Mouse (Mus musculus) C2C12 (cell line): ENCODE measurements around the gene Serpine2. TPM values are rescaled to one million over a fixed set of nuclear protein-coding genes. Genes with fewer than 3 reads are reported as not detected.

Experiments
- H3K27me3 ChIP-seq: one replicate; pipeline ENCODE4 v1.6.1; 2011; ENCODE audit not compliant: control insufficient read depth, insufficient read depth, insufficient read length
- H3K36me3 ChIP-seq: one replicate; pipeline ENCODE4 v1.6.1; 2011; ENCODE audit not compliant: control insufficient read depth, insufficient read depth
- H3K4me3 ChIP-seq: one replicate; pipeline ENCODE4 v1.5.1; 2011; ENCODE audit warnings: mild to moderate bottlenecking, control low read depth; ENCODE audit not compliant: poor library complexity, insufficient read depth, severe bottlenecking
- H3K79me2 ChIP-seq: one replicate; pipeline ENCODE4 v1.6.1; 2011; ENCODE audit not compliant: control insufficient read depth, insufficient read depth
- H3K79me3 ChIP-seq: one replicate; pipeline ENCODE4 v1.6.1; 2011; ENCODE audit warnings: low read depth, control low read depth
- H3ac ChIP-seq: one replicate; pipeline ENCODE3; 2011; ENCODE audit warnings: low read depth; ENCODE audit not compliant: control insufficient read depth, insufficient read length
- CEBPB ChIP-seq: IDR thresholded peaks from one replicate; pipeline ENCODE4 v1.6.1; 2011; ENCODE audit warnings: low read depth, mild to moderate bottlenecking, control low read depth, moderate library complexity
- CTCF ChIP-seq: IDR thresholded peaks from one replicate; pipeline ENCODE4 v1.5.1; 2011; ENCODE audit not compliant: control insufficient read depth, insufficient read depth, insufficient read length
- FOSL1 ChIP-seq: IDR thresholded peaks from one replicate; pipeline ENCODE4 v1.8.0; 2011; ENCODE audit warnings: mild to moderate bottlenecking, low read length; ENCODE audit not compliant: poor library complexity, insufficient read depth, severe bottlenecking
- MAX ChIP-seq: IDR thresholded peaks from one replicate; pipeline ENCODE4 v1.6.1; 2011; ENCODE audit warnings: mild to moderate bottlenecking, control low read depth
- MYOD1 ChIP-seq: IDR thresholded peaks from one replicate; pipeline ENCODE4 v1.6.1; 2011; ENCODE audit warnings: low read depth; ENCODE audit not compliant: control insufficient read depth, insufficient read length
- MYOG ChIP-seq: IDR thresholded peaks from one replicate; pipeline ENCODE4 v1.6.1; 2011; ENCODE audit not compliant: control insufficient read depth, insufficient read length; ENCODE audit errors: extremely low read depth
- USF1 ChIP-seq: IDR thresholded peaks from one replicate; pipeline ENCODE4 v1.6.1; 2011; ENCODE audit warnings: low read depth, mild to moderate bottlenecking, control low read depth, moderate library complexity
- polyA plus RNA-seq: library from polyadenylated mRNA; unstranded; fragments of >200 nt; fragmentation: generic; extraction: Trizol; gene quantifications from one replicate; pipeline ENCODE4 v1.2.1, GENCODE M21; 2012; ENCODE audit warnings: missing spikeins

The Serpine2 gene
- polyA plus RNA-seq, 1 experiment, result 46.4 TPM

DNA sequence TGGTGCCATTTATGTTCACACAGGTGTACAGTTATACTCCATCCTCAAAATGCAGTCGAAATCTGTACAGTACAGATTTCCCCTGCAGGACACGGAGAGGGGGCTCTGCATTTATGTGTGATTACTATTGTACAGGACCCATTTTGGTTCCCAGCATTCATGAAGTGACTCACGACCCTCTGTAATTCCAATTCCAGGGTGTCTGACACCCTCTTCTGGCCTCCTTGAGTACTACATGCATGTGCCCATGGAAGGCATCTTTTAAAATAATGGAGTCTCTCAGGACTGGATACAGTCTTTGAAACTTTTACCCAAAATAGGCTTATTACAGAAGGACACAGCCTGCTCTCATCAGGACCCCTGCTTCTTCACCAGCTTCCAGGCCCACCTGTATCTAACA, 78.5 kb downstream of the Serpine2 start:
- H3K79me3 ChIP-seq, result peaks cover 5% of the 10 kb centered on the region
- H3ac ChIP-seq, result no peak overlapping the region
- H3K79me2 ChIP-seq, result peaks cover 9% of the 10 kb centered on the region
- TF ChIP-seq FOSL1, result no peak
- TF ChIP-seq MAX, result no peak
- no peak for TF ChIP-seq MYOD1
- TF ChIP-seq MYOG, result no peak
- no peak for TF ChIP-seq CEBPB
- H3K4me3 ChIP-seq, result no peak overlapping the region
- peaks cover 49% of the 10 kb centered on the region for H3K36me3 ChIP-seq
- no peaks in the 10 kb centered on the region for H3K27me3 ChIP-seq

DNA sequence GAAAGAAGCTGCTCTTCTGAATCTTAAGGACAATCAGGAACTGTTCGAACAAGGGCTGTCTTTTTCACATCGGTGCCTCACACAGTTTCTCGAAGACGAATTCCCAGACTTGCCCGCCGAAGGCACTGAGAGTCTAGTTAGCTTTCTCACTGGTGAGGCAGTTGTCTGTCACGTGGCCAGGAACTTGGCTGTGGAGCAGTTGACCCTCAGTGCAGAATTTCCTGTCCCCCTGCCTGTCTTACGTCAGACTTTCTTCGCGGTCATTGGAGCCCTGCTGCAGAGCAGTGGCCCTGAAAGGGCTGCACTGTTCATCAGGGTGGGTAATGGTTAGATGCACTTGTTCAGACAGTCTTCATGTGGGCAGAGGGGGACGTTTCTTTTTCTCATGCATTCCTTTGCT, 83.0 kb downstream of the Serpine2 start:
- no peaks in the 10 kb centered on the region for H3K27me3 ChIP-seq
- H3K4me3 ChIP-seq, result no peak overlapping the region
- peaks cover 47% of the 10 kb centered on the region for H3K36me3 ChIP-seq
- H3K79me3 ChIP-seq, result peaks cover 13% of the 10 kb centered on the region
- TF ChIP-seq MAX, result no peak
- no peak for TF ChIP-seq CTCF
- TF ChIP-seq CEBPB, result no peak
- TF ChIP-seq MYOG, result no peak
- TF ChIP-seq MYOD1, result no peak
- TF ChIP-seq USF1, result no peak
- TF ChIP-seq FOSL1, result no peak
- H3K79me2 ChIP-seq, result peaks cover 25% of the 10 kb centered on the region
- H3ac ChIP-seq, result no peak overlapping the region

DNA sequence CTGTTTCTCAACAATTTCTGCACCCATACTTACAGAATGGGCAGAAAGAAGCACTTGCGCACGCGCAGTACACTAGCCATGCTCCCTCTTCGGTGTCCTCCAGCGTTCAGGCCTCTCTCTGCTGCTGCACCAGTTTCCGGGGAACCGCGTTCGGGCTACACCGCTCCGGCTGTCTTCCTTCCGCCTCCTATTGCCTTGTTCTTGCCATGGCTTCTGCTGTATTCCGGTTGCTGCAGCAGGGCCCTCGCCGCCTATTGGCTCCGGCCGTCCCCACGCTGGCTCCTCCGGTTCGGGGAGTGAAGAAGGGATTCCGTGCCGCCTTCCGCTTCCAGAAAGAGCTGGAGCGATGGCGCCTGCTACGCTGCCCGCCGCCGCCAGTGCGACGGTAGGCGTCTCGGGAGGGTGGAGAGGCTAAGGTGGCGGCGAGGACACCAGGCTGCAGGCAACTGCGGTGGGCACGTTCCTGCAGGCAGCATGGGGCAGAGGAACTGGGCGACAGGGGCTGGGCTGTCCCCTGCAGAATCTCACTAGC, 85.0 kb downstream of the Serpine2 start, which contains the start of the genes Mrpl44 and Wdfy1:
Gene Mrpl44, plus strand, starts transcription at position 92 of the 532 bp plus-strand sequence.
Gene Wdfy1, minus strand, starts transcription at position 217 of the 532 bp plus-strand sequence.
- peak within 1 kb of the TSS; percentile 69 for H3ac ChIP-seq
- peaks cover 13% of the 10 kb centered on the region for H3K79me3 ChIP-seq
- H3K79me2 ChIP-seq, result peaks cover 25% of the 10 kb centered on the region
- no peaks in the 10 kb centered on the region for H3K27me3 ChIP-seq
- peak; percentile 86 for TF ChIP-seq MAX
- no peak for TF ChIP-seq FOSL1
- peak within 1 kb of the TSS; percentile 82 for H3K4me3 ChIP-seq
- H3K36me3 ChIP-seq, result peaks cover 30% of the 10 kb centered on the region

DNA sequence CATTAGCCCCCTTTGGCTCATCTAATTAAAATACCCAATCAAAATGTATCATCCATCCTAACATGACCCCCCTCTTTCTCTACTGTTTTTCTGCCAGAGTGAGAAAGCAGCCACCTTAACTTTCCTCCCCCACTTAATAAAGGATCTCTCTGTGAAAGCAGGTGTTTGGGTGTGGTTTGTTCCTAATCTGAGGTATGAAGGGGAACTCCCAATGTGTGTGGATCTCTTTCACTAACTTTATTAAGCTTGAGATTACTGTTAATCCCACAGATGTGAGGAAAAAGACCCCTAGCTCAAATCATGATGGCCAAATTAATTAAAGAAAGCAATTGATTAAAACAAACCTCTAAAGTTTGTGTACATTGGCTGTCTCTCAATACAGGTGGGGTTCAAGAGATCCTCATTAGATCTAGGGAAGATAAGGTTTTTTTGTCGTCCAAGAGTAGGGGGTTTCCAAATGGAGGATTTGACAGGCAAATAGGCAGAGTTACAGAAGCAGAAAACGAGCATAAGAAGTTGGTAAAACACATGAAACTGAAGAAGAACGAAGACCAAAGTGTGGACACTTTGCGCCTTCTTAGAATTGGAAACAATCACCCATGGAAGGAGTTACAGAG, 86.7 kb downstream of the Serpine2 start:
- peaks cover 25% of the 10 kb centered on the region for H3K79me2 ChIP-seq
- H3K36me3 ChIP-seq, result peaks cover 15% of the 10 kb centered on the region
- H3ac ChIP-seq, result no peak overlapping the region
- H3K79me3 ChIP-seq, result peaks cover 13% of the 10 kb centered on the region
- H3K27me3 ChIP-seq, result no peaks in the 10 kb centered on the region
- H3K4me3 ChIP-seq, result no peak overlapping the region
- no peak for TF ChIP-seq MAX
- no peak for TF ChIP-seq CTCF
- no peak for TF ChIP-seq MYOD1
- no peak for TF ChIP-seq CEBPB
- no peak for TF ChIP-seq USF1
- no peak for TF ChIP-seq MYOG
- TF ChIP-seq FOSL1, result no peak

DNA sequence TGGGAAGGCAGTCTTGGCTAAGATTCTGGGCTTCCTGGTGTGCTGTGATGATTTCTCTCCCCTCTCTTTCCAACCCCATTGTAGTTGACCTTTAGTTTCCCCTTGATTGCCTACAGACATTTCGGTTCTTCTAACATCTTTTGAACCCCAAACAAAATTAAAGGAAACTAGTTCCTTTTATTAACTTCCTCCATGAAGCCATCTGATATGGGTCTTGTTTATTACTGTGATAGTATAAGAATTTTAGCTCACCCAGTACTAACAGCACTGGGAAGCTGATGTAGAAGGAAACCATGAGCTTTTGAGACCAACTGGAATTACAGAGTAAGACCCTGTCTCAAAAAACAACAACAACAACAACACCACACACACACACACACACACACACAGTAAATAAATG, 92.7 kb downstream of the Serpine2 start:
- H3K79me2 ChIP-seq, result no peaks in the 10 kb centered on the region
- no peaks in the 10 kb centered on the region for H3K27me3 ChIP-seq
- H3ac ChIP-seq, result no peak overlapping the region
- H3K4me3 ChIP-seq, result no peak overlapping the region
- TF ChIP-seq CTCF (no peak), FOSL1 (no peak), MAX (no peak), MYOD1 (no peak)
- no peaks in the 10 kb centered on the region for H3K79me3 ChIP-seq
- no peaks in the 10 kb centered on the region for H3K36me3 ChIP-seq

DNA sequence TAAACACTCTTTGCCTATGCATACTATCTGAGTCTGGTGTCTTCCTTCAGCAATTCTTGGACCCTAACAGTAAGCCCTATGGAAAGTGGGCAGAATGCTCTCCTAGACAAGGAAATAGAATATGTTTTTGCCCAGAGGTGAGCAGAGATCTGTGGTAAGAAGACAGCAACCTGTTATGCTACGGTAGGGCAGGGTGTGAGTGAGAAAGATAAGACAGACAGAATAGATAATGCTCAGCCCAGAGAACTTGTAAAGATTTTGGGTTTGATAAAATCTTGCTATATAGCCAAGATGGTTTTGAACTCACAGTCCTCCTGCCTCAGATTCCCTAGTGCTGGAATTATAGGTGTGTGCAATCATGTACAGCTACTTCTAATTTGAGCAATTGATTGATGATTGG, 96.5 kb downstream of the Serpine2 start:
- Histone ChIP-seq H3ac (no peak overlapping the region), H3K36me3 (no peaks in the 10 kb centered on the region), H3K27me3 (no peaks in the 10 kb centered on the region), H3K79me3 (peaks cover 6% of the 10 kb centered on the region), H3K4me3 (no peak overlapping the region), H3K79me2 (peaks cover 16% of the 10 kb centered on the region)
- no peak for TF ChIP-seq USF1
- TF ChIP-seq FOSL1, result no peak
- TF ChIP-seq MAX, result no peak
- no peak for TF ChIP-seq CTCF
- no peak for TF ChIP-seq MYOD1
- no peak for TF ChIP-seq MYOG
- TF ChIP-seq CEBPB, result no peak

DNA sequence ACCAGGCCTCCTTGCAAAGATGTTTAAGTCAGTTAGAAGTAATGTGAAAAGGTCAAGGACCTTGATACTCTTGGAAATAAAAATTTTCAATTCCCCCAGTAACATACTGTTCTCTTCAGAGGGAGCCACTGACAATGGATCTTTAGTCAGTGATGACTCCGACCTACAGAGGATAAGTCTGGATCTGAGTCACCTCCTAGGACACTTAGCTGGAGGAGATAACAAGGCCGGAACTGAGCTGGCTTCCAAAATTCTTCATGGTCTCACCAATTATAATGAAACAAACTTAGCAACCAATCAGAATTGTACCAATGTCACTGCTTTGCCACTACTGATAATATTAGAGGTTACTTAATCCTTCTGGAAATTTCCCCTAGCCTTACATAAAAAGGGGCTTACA, 96.9 kb downstream of the Serpine2 start:
- TF ChIP-seq MAX, result no peak
- no peak for TF ChIP-seq USF1
- TF ChIP-seq MYOG, result no peak
- TF ChIP-seq MYOD1, result no peak
- no peak for TF ChIP-seq CEBPB
- no peak for TF ChIP-seq CTCF
- no peak for TF ChIP-seq FOSL1
- H3K79me2 ChIP-seq, result peaks cover 18% of the 10 kb centered on the region
- H3K4me3 ChIP-seq, result no peak overlapping the region

More for the DNA sequence above, 96.9 kb downstream of the Serpine2 start:
- Histone ChIP-seq H3K27me3 (no peaks in the 10 kb centered on the region), H3K36me3 (no peaks in the 10 kb centered on the region), H3K79me3 (peaks cover 6% of the 10 kb centered on the region), H3ac (no peak overlapping the region)
